Mouse (Mus musculus): ENCODE data around the gene Cirbp.

- TF ChIP-seq CTCF (IDR thresholded peaks at IDR 0.05; ENCODE audit: borderline replicate concordance, control insufficient read depth, extremely low read depth, insufficient read depth, low read length, poor library complexity) (no peak), POLR2A (IDR thresholded peaks at IDR 0.05; ENCODE audit: control insufficient read depth, extremely low read depth, insufficient read depth, low read length, poor library complexity) (no peak)
Observed at GRCm38 (mm10) chr10:80139975-80140665, 25.7 kb upstream of the Cirbp start.
